Mouse (Mus musculus): Measurements from ENCODE around the gene Tex14. TPM values are rescaled to one million over a fixed set of nuclear protein-coding genes. Genes with fewer than 3 reads are reported as not detected.
"Not testable (repeated sequence)": the region's sequence is repeated elsewhere in the genome, so short reads cannot be mapped to it uniquely, and the experiment has no call there.

The Tex14 gene
- polyA plus RNA-seq, 1 experiment from 2014 or later, result 0.38 TPM

- H3K4me1 ChIP-seq (ENCODE audit: control insufficient read depth in 2 of 2, insufficient read depth in 2 of 2, low read length in 2 of 2); H3K9me3 ChIP-seq (ENCODE audit: control insufficient read depth, low read length); H3K4me2 ChIP-seq (ENCODE audit: low read length); H3K9ac ChIP-seq (ENCODE audit: low read length); H3K27ac ChIP-seq (replicated peaks in 1 of 2; ENCODE audit: control insufficient read depth in 1 of 2, insufficient read depth in 1 of 2, low read depth in 2 of 2, low read length in 2 of 2); H3K4me3 ChIP-seq (ENCODE audit: control insufficient read depth in 1 of 2, insufficient read depth in 1 of 2, low read depth in 1 of 2, low read length in 2 of 2); ATAC-seq (ENCODE audit: insufficient number of reproducible peaks, insufficient read depth, low FRiP score, low read depth); H3K27me3 ChIP-seq (ENCODE audit: control insufficient read depth, insufficient read depth, low read length); H3K36me3 ChIP-seq (ENCODE audit: control insufficient read depth, insufficient read depth, low read length): not testable (repeated sequence)
- WGBS, result 0% methylated on average over 1 of the region's 3 CpGs
These were observed 66.8 kb downstream of the Tex14 start for GRCm38 (mm10) chr11:87471699-87471997.

DNA sequence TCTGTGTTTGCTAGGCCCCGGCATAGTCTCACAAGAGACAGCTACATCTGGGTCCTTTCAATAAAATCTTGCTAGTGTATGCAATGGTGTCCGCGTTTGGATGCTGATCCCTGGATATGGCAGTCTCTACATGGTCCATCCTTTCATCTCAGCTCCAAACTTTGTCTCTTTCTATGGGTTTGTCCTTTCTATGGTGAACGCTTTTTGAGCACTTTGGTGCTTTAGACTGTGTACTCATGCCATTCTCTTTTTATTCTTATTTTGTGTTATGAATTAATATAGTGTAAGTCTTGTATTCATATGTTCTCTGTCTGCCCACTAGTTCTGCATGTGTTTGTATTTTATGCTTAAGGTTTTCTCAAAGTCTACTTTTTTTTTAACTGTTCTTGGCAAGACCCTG, 67.2 kb downstream of the Tex14 start:
- H3K27me3 ChIP-seq (ENCODE audit: control insufficient read depth, insufficient read depth, low read length); H3K9ac ChIP-seq (ENCODE audit: low read length); H3K4me3 ChIP-seq (ENCODE audit: control insufficient read depth in 1 of 2, insufficient read depth in 1 of 2, low read depth in 1 of 2, low read length in 2 of 2); H3K27ac ChIP-seq (replicated peaks in 1 of 2; ENCODE audit: control insufficient read depth in 1 of 2, insufficient read depth in 1 of 2, low read depth in 2 of 2, low read length in 2 of 2); H3K4me1 ChIP-seq (ENCODE audit: control insufficient read depth in 2 of 2, insufficient read depth in 2 of 2, low read length in 2 of 2); H3K9me3 ChIP-seq (ENCODE audit: control insufficient read depth, low read length); ATAC-seq (ENCODE audit: insufficient number of reproducible peaks, insufficient read depth, low FRiP score, low read depth); H3K36me3 ChIP-seq (ENCODE audit: control insufficient read depth, insufficient read depth, low read length); H3K4me2 ChIP-seq (ENCODE audit: low read length): not testable (repeated sequence)
- 32% methylated on average over 3 of the region's 4 CpGs for WGBS

- not testable (repeated sequence) for H3K9ac ChIP-seq (ENCODE audit: low read length); H3K4me1 ChIP-seq (ENCODE audit: control insufficient read depth in 2 of 2, insufficient read depth in 2 of 2, low read length in 2 of 2); H3K27me3 ChIP-seq (ENCODE audit: control insufficient read depth, insufficient read depth, low read length); H3K4me3 ChIP-seq (ENCODE audit: control insufficient read depth in 1 of 2, insufficient read depth in 1 of 2, low read depth in 1 of 2, low read length in 2 of 2); H3K9me3 ChIP-seq (ENCODE audit: control insufficient read depth, low read length); H3K27ac ChIP-seq (replicated peaks in 1 of 2; ENCODE audit: control insufficient read depth in 1 of 2, insufficient read depth in 1 of 2, low read depth in 2 of 2, low read length in 2 of 2); H3K36me3 ChIP-seq (ENCODE audit: control insufficient read depth, insufficient read depth, low read length); ATAC-seq (ENCODE audit: insufficient number of reproducible peaks, insufficient read depth, low FRiP score, low read depth); H3K4me2 ChIP-seq (ENCODE audit: low read length)
- WGBS, result 70% methylated on average over 2 of the region's 2 CpGs
These were observed 74.3 kb downstream of the Tex14 start for GRCm38 (mm10) chr11:87479172-87479571.

DNA sequence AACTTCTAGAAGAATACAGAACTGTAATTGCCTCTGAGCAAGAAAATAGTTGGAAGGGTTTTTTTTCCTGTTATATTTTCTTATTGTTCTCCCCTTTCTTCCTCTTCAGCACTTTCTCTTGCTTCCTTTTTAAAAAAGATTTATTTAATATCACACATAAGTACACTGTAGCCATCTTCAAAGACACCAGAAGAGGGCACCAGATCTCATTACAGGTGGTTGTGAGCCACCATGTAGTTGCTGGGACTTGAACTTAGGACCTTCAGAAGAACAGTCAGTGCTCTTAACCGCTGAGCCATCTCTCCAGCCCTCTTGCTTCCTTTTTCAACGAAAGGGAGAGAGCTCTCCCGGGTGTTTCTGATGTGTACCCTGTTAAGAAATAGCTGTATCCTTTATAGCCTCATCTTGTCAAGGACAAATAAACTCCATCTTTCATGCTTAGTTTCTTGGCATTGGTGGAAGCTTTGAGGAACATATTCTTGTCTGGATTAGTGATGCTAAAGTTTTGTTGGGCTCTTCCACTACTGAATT, 79.0 kb downstream of the Tex14 start:
- 68% methylated on average over 3 of the region's 3 CpGs for WGBS
- Histone ChIP-seq H3K9ac (ENCODE audit: low read length) (no peak overlapping the region), H3K4me3 (ENCODE audit: control insufficient read depth in 1 of 2, insufficient read depth in 1 of 2, low read depth in 1 of 2, low read length in 2 of 2) (no peak overlapping the region), H3K27me3 (ENCODE audit: control insufficient read depth, insufficient read depth, low read length) (no peaks in the 10 kb centered on the region), H3K36me3 (ENCODE audit: control insufficient read depth, insufficient read depth, low read length) (no peaks in the 10 kb centered on the region), H3K9me3 (ENCODE audit: control insufficient read depth, low read length) (no peaks in the 10 kb centered on the region), H3K4me1 (ENCODE audit: control insufficient read depth in 2 of 2, insufficient read depth in 2 of 2, low read length in 2 of 2) (no peaks in the 10 kb centered on the region), H3K27ac (replicated peaks in 1 of 2; ENCODE audit: control insufficient read depth in 1 of 2, insufficient read depth in 1 of 2, low read depth in 2 of 2, low read length in 2 of 2) (no peak overlapping the region), H3K4me2 (ENCODE audit: low read length) (no peak overlapping the region)
- ATAC-seq (ENCODE audit: insufficient number of reproducible peaks, insufficient read depth, low FRiP score, low read depth), result no peak

- ATAC-seq (ENCODE audit: insufficient number of reproducible peaks, insufficient read depth, low FRiP score, low read depth), result no peak
- no peak overlapping the region for H3K4me2 ChIP-seq (ENCODE audit: low read length)
- H3K27me3 ChIP-seq (ENCODE audit: control insufficient read depth, insufficient read depth, low read length), result no peaks in the 10 kb centered on the region
- no peaks in the 10 kb centered on the region for H3K4me1 ChIP-seq (ENCODE audit: control insufficient read depth in 2 of 2, insufficient read depth in 2 of 2, low read length in 2 of 2)
- no peaks in the 10 kb centered on the region for H3K9me3 ChIP-seq (ENCODE audit: control insufficient read depth, low read length)
- H3K4me3 ChIP-seq (ENCODE audit: control insufficient read depth in 1 of 2, insufficient read depth in 1 of 2, low read depth in 1 of 2, low read length in 2 of 2), result no peak overlapping the region
- 63% methylated on average over 3 of the region's 3 CpGs for WGBS
- H3K9ac ChIP-seq (ENCODE audit: low read length), result no peak overlapping the region
- H3K27ac ChIP-seq (replicated peaks in 1 of 2; ENCODE audit: control insufficient read depth in 1 of 2, insufficient read depth in 1 of 2, low read depth in 2 of 2, low read length in 2 of 2), result no peak overlapping the region
- H3K36me3 ChIP-seq (ENCODE audit: control insufficient read depth, insufficient read depth, low read length), result no peaks in the 10 kb centered on the region
These were observed 84.1 kb downstream of the Tex14 start for GRCm38 (mm10) chr11:87488948-87489347.

- no peak overlapping the region for H3K9ac ChIP-seq (ENCODE audit: low read length)
- ATAC-seq (ENCODE audit: insufficient number of reproducible peaks, insufficient read depth, low FRiP score, low read depth), result no peak
- H3K4me1 ChIP-seq (ENCODE audit: control insufficient read depth in 2 of 2, insufficient read depth in 2 of 2, low read length in 2 of 2), result no peaks in the 10 kb centered on the region
- no peaks in the 10 kb centered on the region for H3K36me3 ChIP-seq (ENCODE audit: control insufficient read depth, insufficient read depth, low read length)
- WGBS, result 52% methylated on average over 5 of the region's 5 CpGs
- no peak overlapping the region for H3K4me3 ChIP-seq (ENCODE audit: control insufficient read depth in 1 of 2, insufficient read depth in 1 of 2, low read depth in 1 of 2, low read length in 2 of 2)
- H3K9me3 ChIP-seq (ENCODE audit: control insufficient read depth, low read length), result no peaks in the 10 kb centered on the region
- no peaks in the 10 kb centered on the region for H3K27me3 ChIP-seq (ENCODE audit: control insufficient read depth, insufficient read depth, low read length)
- H3K27ac ChIP-seq (replicated peaks in 1 of 2; ENCODE audit: control insufficient read depth in 1 of 2, insufficient read depth in 1 of 2, low read depth in 2 of 2, low read length in 2 of 2), result no peak overlapping the region
- H3K4me2 ChIP-seq (ENCODE audit: low read length), result no peak overlapping the region
These were observed 99.9 kb downstream of the Tex14 start for GRCm38 (mm10) chr11:87504690-87505214.

DNA sequence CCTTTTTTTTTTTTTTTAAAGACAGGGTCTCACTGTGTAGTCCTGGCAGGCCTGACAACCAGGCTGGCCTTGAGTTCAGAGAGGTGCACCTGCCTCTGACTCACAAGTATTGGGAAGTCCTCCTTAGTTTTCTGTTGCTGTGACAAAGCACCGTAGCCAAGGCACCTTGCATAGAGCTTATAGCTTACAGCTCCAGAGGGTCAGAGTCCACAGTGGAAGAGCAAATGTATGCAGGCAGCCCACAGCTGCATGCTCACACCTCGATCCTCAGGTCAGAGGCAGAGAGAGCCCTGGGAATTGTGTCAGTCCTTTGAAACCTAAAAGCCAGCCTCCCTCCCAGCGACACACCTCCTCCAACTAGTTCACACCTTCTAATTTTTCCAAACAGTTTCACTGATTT, 101.6 kb downstream of the Tex14 start:
- Histone ChIP-seq H3K9me3 (ENCODE audit: control insufficient read depth, low read length) (no peaks in the 10 kb centered on the region), H3K4me2 (ENCODE audit: low read length) (no peak overlapping the region), H3K4me1 (ENCODE audit: control insufficient read depth in 2 of 2, insufficient read depth in 2 of 2, low read length in 2 of 2) (no peaks in the 10 kb centered on the region), H3K36me3 (ENCODE audit: control insufficient read depth, insufficient read depth, low read length) (no peaks in the 10 kb centered on the region), H3K4me3 (ENCODE audit: control insufficient read depth in 1 of 2, insufficient read depth in 1 of 2, low read depth in 1 of 2, low read length in 2 of 2) (no peak overlapping the region), H3K27ac (replicated peaks in 1 of 2; ENCODE audit: control insufficient read depth in 1 of 2, insufficient read depth in 1 of 2, low read depth in 2 of 2, low read length in 2 of 2) (no peak overlapping the region), H3K27me3 (ENCODE audit: control insufficient read depth, insufficient read depth, low read length) (no peaks in the 10 kb centered on the region), H3K9ac (ENCODE audit: low read length) (no peak overlapping the region)
- ATAC-seq (ENCODE audit: insufficient number of reproducible peaks, insufficient read depth, low FRiP score, low read depth), result no peak
- 73% methylated on average over 3 of the region's 3 CpGs for WGBS

DNA sequence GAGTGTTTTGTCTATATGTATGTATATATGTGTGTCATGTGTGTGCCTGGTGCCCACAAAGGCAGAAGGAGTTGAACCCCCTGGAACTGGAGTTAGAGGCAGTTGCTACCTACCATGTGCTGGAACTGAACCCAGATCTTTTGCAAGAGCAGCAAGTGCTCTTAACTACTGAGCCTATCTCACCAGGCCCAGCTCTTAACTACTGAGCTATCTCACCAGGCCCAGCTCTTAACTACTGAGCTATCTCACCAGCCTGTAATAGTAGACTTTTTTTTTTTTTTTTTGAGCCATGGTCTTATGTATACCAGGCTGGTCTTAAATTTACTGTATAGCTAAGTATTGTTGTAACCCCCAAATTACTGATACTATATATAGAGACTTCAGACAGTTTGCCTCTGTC, 102.2 kb downstream of the Tex14 start:
- no peaks in the 10 kb centered on the region for H3K9me3 ChIP-seq (ENCODE audit: control insufficient read depth, low read length)
- ATAC-seq (ENCODE audit: insufficient number of reproducible peaks, insufficient read depth, low FRiP score, low read depth), result no peak
- H3K4me3 ChIP-seq (ENCODE audit: control insufficient read depth in 1 of 2, insufficient read depth in 1 of 2, low read depth in 1 of 2, low read length in 2 of 2), result no peak overlapping the region
- no peaks in the 10 kb centered on the region for H3K36me3 ChIP-seq (ENCODE audit: control insufficient read depth, insufficient read depth, low read length)
- H3K27ac ChIP-seq (replicated peaks in 1 of 2; ENCODE audit: control insufficient read depth in 1 of 2, insufficient read depth in 1 of 2, low read depth in 2 of 2, low read length in 2 of 2), result no peak overlapping the region
- H3K4me1 ChIP-seq (ENCODE audit: control insufficient read depth in 2 of 2, insufficient read depth in 2 of 2, low read length in 2 of 2), result no peaks in the 10 kb centered on the region
- H3K4me2 ChIP-seq (ENCODE audit: low read length), result no peak overlapping the region
- H3K27me3 ChIP-seq (ENCODE audit: control insufficient read depth, insufficient read depth, low read length), result no peaks in the 10 kb centered on the region
- no peak overlapping the region for H3K9ac ChIP-seq (ENCODE audit: low read length)

All from heart, embryonic 14.5 days (tissue).